Mouse (Mus musculus): Measurements from ENCODE around the gene Mbd6.

Mbd6 gene

DNA sequence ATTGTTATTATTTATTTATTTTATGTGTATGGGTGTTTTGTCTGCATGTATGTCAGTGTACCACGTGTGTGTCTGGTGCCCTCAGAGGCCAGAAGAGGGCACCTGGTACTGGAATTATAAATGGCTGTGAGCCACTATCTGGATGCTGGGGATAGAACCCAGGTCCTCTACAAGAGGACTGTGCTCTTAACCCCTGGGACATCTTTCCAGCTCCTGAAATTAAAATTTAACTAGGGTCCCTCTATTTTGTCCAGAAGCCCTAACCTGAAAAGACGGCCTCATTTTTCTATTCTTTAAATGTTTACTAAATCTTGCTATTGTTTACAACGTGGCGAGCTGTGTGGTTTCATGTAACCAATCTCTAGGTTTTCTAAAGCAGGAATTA, 23.1 kb downstream of the Mbd6 start:
- intact Hi-C loops (cut with DNase I) = loop anchor here (1.0 to 5.0 kb wide), 2 partner anchors 25 to 47 kb away; partner anchors contain the start of gene Mars

GRCm38 (mm10) chr10:127264971-127265370, 23.8 kb downstream of the Mbd6 start:
- intact Hi-C loops (cut with DNase I) = loop anchor here (5.0 kb wide), 1 partner anchor 47 kb away; the partner anchor contains the start of gene Mars

- intact Hi-C loops (cut with DNase I) = no loop called here
Observed at GRCm38 (mm10) chr10:127264336-127264735, 24.5 kb downstream of the Mbd6 start.

- intact Hi-C loops (cut with DNase I) = no loop called here
Observed at GRCm38 (mm10) chr10:127263631-127264030, 25.2 kb downstream of the Mbd6 start.

DNA sequence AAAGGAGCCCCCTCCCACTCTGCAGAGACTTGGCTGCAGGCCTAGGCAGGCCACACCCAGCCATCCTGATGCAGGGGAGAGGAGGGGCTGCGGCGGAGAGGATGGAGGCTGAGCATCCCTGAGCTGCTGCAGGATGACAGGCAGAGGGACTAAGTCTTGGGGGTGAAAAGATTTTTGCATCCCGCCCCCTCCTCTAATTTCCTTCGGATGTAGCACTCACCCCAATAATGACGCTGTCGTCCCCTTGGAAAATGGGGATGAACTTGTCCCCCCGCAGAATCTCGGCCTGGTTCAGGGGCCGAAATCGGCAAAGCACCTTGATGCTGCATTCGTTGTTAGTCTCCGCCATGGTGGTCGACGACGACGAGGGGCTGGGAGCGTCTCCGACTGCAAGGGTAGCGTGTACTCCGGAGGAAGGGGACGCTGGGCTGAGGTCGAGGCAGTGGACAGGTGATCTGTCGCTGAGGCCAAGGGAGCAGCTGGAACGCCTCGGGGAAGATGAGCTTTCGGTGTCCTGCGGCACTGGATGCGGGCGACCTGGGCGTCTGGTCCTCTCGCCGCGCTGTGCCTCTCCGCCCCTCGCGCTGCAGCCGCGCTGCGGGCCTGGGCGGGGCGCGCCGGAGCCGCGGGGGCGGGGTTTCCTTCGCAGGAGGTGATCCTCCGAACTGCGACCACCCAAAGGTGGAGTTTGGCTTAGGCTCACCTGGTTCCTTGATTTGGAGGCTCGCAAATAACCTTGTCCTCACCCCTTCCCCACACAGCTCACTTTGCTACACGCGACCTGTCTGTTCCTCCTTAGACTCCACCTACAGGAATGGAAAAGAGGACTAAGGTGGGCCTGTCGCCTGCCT, 26.0 kb downstream of the Mbd6 start, which contains the start of gene Kif5a:
Kif5a (minus strand) TSS at position 801 of the 851 bp plus-strand sequence.
- intact Hi-C loops (cut with DNase I) = no loop called here

DNA sequence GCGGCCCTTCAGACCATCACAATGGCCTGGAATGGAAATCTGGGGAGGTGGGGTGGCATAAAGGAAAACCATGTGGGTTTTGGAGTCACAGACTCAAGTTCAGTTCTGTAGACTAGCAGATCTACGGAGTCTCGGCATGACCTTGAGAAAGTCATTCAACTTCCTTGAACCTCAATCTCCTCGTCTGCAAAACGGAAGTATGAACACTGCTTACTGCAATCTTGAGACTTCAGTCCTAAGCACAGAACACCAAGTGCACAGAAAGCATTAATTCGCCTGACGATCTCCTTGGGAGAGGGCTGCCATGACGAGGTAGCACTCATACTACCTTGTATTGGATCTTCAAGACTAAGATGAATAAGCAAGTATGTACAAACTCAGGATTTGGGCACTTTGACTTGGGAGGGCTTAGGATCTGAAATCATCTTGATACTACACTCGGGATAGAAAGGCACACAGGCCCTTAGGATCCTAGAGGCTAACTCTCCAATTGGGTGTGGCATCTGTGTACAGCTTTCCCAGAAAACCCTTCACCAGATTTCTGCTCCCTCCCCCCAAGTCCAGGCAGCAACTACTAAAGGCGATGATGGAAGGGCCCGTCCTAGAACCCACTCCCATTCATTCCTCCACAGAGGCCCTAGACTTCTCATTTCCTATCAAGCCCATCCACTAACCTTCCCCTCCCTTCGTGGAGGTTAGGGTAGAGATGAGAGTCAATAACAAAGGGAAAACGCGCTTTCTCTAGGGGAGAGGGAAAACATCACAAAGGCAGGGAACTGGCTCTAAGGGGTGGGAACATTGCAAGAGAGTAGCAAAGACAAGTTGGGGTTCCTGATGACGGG, 26.9 kb downstream of the Mbd6 start:
- intact Hi-C loops (cut with DNase I) = no loop called here

GRCm38 (mm10) chr10:127258489-127258888, 30.3 kb downstream of the Mbd6 start:
- intact Hi-C loops (cut with DNase I) = no loop called here

DNA sequence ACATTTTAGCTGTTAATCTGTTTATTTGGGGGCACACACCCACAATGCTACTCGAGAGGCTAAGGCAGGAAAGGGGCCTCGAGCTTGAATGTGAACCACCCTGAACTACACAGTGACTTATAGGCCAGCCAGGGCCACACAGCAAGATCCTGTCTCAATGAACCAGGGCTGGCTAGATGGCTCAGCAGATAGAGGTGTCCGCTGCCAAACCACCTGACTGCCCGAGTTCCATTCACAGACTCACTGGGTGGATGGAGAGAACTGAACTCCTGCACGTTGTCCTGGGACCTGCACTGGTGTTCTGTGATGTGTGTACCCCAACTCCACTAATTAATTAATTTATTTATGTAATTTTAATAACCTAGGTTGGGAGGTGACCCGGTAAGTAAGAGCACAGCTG, 31.0 kb downstream of the Mbd6 start:
- intact Hi-C loops (cut with DNase I) = no loop called here

DNA sequence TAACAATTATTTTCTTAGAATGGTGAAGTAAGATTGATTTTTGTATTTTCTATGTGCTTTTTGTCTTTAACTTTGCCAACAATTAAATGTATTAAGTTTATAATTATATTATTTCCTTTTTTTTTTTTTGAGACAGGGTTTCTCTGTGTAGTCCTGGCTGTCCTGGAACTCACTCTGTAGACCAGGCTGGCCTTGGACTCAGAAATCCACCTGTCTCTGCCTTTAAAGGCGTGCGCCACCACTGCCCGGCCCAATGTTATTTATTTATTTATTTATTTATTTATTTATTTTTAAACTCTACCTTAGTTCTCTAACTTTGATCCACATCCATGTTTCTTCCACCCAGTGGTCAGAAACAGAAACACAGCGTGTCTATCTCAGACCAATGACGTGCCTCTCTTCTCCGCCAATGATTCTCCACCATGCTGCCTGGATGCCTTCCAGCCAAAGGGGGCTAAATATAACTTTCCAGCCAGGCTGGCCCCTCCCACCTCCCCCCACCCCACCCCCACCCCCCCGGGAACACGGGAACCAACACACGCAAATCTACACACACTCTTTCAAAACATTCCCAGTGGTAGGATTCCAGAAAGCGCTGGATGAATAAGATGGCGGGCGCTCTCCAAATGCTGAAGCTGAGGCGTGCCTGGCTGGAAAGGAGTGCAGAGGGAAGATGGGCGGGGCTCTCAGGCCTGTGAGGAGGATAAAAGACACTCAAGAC, 33.0 kb downstream of the Mbd6 start:
- intact Hi-C loops (cut with DNase I) = no loop called here

DNA sequence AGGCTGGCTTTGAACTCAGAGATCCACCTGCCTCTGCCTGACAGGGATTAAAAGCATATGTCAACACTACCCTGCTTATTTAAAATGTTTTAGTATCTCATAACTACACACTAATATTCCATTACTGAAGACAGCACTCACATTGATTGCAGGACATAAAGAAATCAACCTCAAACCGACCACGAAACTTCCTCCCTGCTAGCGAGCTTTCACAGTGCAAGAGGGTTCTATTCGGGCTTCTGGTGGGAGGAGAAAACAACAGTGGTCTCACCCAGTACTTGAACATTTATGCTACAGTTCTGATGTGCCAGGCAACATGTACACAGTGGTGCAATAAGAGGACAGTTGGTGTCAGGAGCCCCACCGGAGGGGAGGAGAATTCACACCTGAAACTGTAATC, 38.0 kb downstream of the Mbd6 start:
- intact Hi-C loops (cut with DNase I) = no loop called here

DNA sequence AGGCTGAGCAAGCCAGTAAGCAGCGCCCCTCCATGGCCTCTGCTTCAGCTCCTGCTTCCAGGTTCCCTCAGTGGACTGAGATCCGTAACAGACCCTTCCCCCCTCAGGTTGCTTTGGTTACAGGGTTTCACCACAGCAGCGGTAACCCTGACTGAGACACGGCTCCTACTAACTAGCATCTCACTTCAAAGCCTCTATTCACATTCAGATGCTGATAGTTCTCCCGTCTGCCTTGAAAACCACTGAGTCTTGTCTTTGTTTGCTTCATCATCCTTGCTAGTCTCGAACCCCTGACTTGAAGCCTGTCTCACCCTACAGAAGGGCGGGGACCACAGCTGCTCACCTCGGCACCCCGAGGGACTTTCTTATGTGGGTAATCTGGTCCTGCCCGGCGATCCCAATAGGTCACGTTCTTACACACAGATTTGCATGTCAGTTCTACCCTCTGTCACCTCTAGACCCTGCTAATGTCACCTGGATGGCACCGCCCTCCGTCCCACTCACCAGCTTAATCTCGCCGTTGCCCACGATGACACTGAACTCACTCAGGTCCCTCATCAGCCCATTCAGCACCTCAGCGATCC, 50.5 kb downstream of the Mbd6 start:
- intact Hi-C loops (cut with DNase I) = no loop called here

DNA sequence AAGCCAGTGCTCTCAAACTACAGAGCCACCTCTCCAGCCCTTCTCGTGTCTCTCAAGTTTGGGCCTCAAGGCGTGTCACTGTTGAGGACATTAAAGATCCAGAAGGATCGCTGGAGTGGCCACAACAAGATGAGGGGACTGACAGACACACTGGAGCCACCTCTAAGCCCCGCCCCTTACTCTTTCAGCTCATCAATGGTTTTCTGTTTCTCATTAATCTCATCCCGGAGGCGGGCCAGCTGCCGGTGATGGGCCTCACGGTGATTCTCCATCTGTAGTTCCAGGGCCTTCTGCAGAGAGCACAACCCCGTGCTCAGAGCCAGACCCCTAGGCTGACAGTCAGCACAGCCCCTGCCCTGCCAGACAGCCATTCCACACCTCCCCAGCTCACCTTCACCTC, 52.3 kb downstream of the Mbd6 start:
- intact Hi-C loops (cut with DNase I) = no loop called here

DNA sequence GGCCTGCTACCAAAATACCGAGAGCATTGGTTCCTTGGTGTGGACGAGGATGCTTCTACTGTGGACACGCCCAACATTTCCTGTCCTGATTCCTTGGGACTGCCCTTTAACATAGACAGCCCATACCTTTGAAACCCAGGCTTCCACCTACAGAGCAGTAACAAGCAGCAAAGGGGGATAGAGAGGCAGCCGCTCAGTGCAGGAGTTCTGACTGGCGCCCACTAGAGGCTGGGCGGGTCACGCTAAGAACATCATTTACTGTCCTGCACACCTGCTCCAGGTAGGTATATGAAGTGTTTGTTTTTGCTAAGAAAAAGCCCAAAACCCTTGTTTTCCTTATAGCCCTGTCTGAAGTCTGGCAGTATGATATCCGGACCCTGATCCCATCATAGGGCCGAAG, 55.7 kb downstream of the Mbd6 start:
- intact Hi-C loops (cut with DNase I) = no loop called here
